Mouse (Mus musculus): Measurements from ENCODE around the gene Dpm1. TPM values are rescaled to one million over a fixed set of nuclear protein-coding genes. Genes with fewer than 3 reads are reported as not detected.

The Dpm1 gene
- polyA plus RNA-seq, 1 experiment, result 14.0 TPM

DNA sequence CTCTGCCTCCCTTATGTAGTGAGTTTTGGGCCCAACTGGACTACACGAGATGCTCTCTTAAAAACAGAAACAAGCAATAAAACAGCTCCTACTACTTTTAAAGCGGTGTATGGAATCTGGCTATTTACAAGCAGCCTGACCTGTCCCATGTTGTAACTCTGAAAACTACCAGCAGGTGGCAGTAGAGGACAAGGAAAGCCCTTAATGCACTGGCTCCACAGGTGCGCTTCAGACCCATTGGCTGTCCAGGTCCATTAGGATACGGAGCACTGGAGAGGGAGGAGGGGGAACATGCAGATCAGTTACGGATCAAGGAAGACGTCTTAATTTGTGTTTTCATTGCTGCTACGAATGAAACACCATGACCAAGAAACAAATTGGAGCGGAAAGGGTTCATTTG is 19.9 kb upstream of the Dpm1 start:
- no peak overlapping the region for H3K4me3 ChIP-seq (ENCODE audit: insufficient read depth, poor library complexity, severe bottlenecking)
- no peaks in the 10 kb centered on the region for H3K79me2 ChIP-seq (ENCODE audit: control insufficient read depth, insufficient read depth)
- no peak overlapping the region for H3ac ChIP-seq (ENCODE audit: control insufficient read depth, insufficient read length, low read depth)
- no peaks in the 10 kb centered on the region for H3K36me3 ChIP-seq (ENCODE audit: control insufficient read depth, insufficient read depth)
- H3K79me3 ChIP-seq (ENCODE audit: low read depth), result no peaks in the 10 kb centered on the region
- H3K27me3 ChIP-seq (ENCODE audit: control insufficient read depth, insufficient read depth, insufficient read length), result peaks cover 32% of the 10 kb centered on the region
- no peak for TF ChIP-seq CEBPB (IDR thresholded peaks at IDR 0.05; ENCODE audit: low read depth)
- TF ChIP-seq MAX (IDR thresholded peaks at IDR 0.05), result no peak
- TF ChIP-seq CTCF (IDR thresholded peaks at IDR 0.05; ENCODE audit: control insufficient read depth, insufficient read depth, insufficient read length), result peak; percentile 67

DNA sequence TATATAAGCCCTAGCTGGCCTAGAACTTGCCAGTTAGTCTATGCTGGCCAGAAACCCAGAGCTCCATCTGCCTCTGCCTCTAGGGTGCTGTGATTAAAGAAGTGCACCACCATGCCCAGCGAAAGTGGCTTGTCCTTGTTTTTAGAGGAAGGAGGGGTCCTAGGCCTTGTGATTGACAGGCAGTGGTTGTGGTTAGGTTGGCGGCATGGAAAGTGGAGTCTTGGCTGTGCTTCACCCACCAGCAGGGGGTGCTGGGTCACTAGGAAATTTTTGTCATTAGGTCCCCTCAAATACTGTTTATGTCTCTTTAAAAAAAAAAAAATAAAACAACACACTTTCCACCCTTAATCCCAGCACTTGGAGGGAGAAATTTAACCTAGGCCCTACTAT is 18.5 kb upstream of the Dpm1 start:
- H3K79me3 ChIP-seq (ENCODE audit: low read depth), result no peaks in the 10 kb centered on the region
- H3K36me3 ChIP-seq (ENCODE audit: control insufficient read depth, insufficient read depth), result no peaks in the 10 kb centered on the region
- H3K4me3 ChIP-seq (ENCODE audit: insufficient read depth, poor library complexity, severe bottlenecking), result no peak overlapping the region
- H3K27me3 ChIP-seq (ENCODE audit: control insufficient read depth, insufficient read depth, insufficient read length), result peaks cover 25% of the 10 kb centered on the region
- H3K79me2 ChIP-seq (ENCODE audit: control insufficient read depth, insufficient read depth), result no peaks in the 10 kb centered on the region
- H3ac ChIP-seq (ENCODE audit: control insufficient read depth, insufficient read length, low read depth), result no peak overlapping the region
- TF ChIP-seq CTCF (IDR thresholded peaks at IDR 0.05; ENCODE audit: control insufficient read depth, insufficient read depth, insufficient read length), result no peak
- no peak for TF ChIP-seq USF1 (IDR thresholded peaks at IDR 0.05; ENCODE audit: low read depth)
- no peak for TF ChIP-seq CEBPB (IDR thresholded peaks at IDR 0.05; ENCODE audit: low read depth)
- TF ChIP-seq MYOD1 (IDR thresholded peaks at IDR 0.05; ENCODE audit: control insufficient read depth, insufficient read length, low read depth), result no peak
- no peak for TF ChIP-seq MAX (IDR thresholded peaks at IDR 0.05)
- TF ChIP-seq FOSL1 (IDR thresholded peaks at IDR 0.05; ENCODE audit: insufficient read depth, low read length, poor library complexity, severe bottlenecking), result no peak
- TF ChIP-seq MYOG (IDR thresholded peaks at IDR 0.05; ENCODE audit: control insufficient read depth, extremely low read depth, insufficient read length), result no peak

DNA sequence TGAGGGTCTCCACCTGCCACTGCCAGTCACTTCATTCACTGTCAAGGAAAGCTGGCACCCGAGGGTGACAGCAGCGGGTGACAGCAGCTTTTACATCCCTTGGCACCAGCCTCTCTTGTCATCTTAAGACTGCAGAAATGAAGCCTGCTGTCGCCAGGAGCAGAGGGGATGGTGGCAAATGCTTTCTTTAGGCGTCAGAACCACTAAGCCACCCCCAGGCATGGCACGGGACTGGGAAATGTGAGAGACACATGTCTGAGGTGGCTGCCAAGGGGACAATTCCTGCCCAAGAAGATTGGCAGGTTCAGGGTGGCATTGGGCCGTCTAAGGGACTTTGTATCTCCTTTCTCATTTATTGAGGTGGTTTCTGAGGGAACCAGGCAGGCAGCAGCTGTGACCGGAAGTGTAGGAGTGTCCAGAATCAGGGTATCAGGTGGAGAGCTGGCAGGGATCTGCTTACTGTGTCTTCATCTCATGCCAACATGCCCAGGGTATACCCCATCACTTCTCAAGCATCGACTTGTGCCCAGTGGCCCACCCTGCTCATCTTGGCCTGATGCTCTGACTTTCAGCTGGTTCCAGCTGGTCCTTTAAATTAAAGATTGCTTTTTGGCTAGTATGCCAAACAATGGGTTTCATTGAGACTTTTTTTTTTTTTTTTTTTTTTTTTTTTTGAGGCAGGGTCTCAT is 17.9 kb upstream of the Dpm1 start:
- Histone ChIP-seq H3K27me3 (ENCODE audit: control insufficient read depth, insufficient read depth, insufficient read length) (peaks cover 23% of the 10 kb centered on the region), H3ac (ENCODE audit: control insufficient read depth, insufficient read length, low read depth) (no peak overlapping the region), H3K36me3 (ENCODE audit: control insufficient read depth, insufficient read depth) (no peaks in the 10 kb centered on the region), H3K79me2 (ENCODE audit: control insufficient read depth, insufficient read depth) (no peaks in the 10 kb centered on the region), H3K4me3 (ENCODE audit: insufficient read depth, poor library complexity, severe bottlenecking) (no peak overlapping the region), H3K79me3 (ENCODE audit: low read depth) (no peaks in the 10 kb centered on the region)
- no peak for TF ChIP-seq CEBPB (IDR thresholded peaks at IDR 0.05; ENCODE audit: low read depth)
- TF ChIP-seq CTCF (IDR thresholded peaks at IDR 0.05; ENCODE audit: control insufficient read depth, insufficient read depth, insufficient read length), result no peak
- TF ChIP-seq MAX (IDR thresholded peaks at IDR 0.05), result no peak
- TF ChIP-seq MYOG (IDR thresholded peaks at IDR 0.05; ENCODE audit: control insufficient read depth, extremely low read depth, insufficient read length), result no peak
- TF ChIP-seq FOSL1 (IDR thresholded peaks at IDR 0.05; ENCODE audit: insufficient read depth, low read length, poor library complexity, severe bottlenecking), result no peak
- no peak for TF ChIP-seq MYOD1 (IDR thresholded peaks at IDR 0.05; ENCODE audit: control insufficient read depth, insufficient read length, low read depth)
- no peak for TF ChIP-seq USF1 (IDR thresholded peaks at IDR 0.05; ENCODE audit: low read depth)

DNA sequence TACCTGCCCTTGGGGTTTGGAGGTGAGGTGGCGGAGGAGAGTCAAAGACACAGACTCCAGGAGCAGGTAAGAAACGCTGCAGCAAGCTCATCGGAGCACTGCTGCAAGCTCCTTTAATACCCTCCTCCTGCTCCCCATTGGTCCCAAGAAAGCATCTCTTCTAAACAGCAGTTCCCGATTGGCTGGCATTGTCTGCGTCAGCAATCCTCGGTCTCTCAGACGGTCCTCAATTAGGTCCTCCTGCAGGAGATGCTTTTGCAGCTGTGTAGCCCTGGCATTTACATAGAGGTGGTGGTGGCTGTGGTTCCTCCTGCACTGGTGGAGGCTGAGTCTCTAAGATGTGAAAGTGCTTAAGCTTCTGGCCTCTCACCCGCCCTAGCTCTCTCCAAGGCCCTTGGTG is 15.2 kb upstream of the Dpm1 start:
- Histone ChIP-seq H3K36me3 (ENCODE audit: control insufficient read depth, insufficient read depth) (no peaks in the 10 kb centered on the region), H3K4me3 (ENCODE audit: insufficient read depth, poor library complexity, severe bottlenecking) (no peak overlapping the region), H3ac (ENCODE audit: control insufficient read depth, insufficient read length, low read depth) (no peak overlapping the region), H3K79me3 (ENCODE audit: low read depth) (no peaks in the 10 kb centered on the region), H3K27me3 (ENCODE audit: control insufficient read depth, insufficient read depth, insufficient read length) (peaks cover 18% of the 10 kb centered on the region), H3K79me2 (ENCODE audit: control insufficient read depth, insufficient read depth) (no peaks in the 10 kb centered on the region)
- TF ChIP-seq CTCF (IDR thresholded peaks at IDR 0.05; ENCODE audit: control insufficient read depth, insufficient read depth, insufficient read length), result no peak
- no peak for TF ChIP-seq MYOG (IDR thresholded peaks at IDR 0.05; ENCODE audit: control insufficient read depth, extremely low read depth, insufficient read length)
- TF ChIP-seq USF1 (IDR thresholded peaks at IDR 0.05; ENCODE audit: low read depth), result no peak
- no peak for TF ChIP-seq FOSL1 (IDR thresholded peaks at IDR 0.05; ENCODE audit: insufficient read depth, low read length, poor library complexity, severe bottlenecking)
- no peak for TF ChIP-seq MAX (IDR thresholded peaks at IDR 0.05)
- no peak for TF ChIP-seq MYOD1 (IDR thresholded peaks at IDR 0.05; ENCODE audit: control insufficient read depth, insufficient read length, low read depth)
- no peak for TF ChIP-seq CEBPB (IDR thresholded peaks at IDR 0.05; ENCODE audit: low read depth)

DNA sequence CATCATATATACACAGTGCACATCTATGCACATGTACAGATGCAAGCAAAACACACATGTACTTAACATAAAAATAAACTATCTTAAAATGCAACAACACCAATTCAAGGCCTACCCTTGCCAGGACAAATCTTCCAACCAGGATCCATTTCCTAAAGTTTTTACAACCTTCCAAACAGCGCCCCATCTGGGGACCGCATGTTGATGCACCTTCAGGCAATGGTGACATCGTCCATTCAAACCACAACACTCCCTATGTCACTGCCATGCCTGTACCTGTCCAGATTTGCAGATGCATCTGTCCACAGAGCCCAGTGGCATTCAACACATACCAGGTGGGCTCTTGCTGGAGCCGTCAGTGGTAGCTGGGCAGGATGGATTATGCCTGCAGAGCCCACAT is 12.9 kb upstream of the Dpm1 start:
- TF ChIP-seq MYOG (IDR thresholded peaks at IDR 0.05; ENCODE audit: control insufficient read depth, extremely low read depth, insufficient read length) (no peak), CTCF (IDR thresholded peaks at IDR 0.05; ENCODE audit: control insufficient read depth, insufficient read depth, insufficient read length) (no peak), MYOD1 (IDR thresholded peaks at IDR 0.05; ENCODE audit: control insufficient read depth, insufficient read length, low read depth) (no peak), MAX (IDR thresholded peaks at IDR 0.05) (no peak), CEBPB (IDR thresholded peaks at IDR 0.05; ENCODE audit: low read depth) (no peak), FOSL1 (IDR thresholded peaks at IDR 0.05; ENCODE audit: insufficient read depth, low read length, poor library complexity, severe bottlenecking) (no peak), USF1 (IDR thresholded peaks at IDR 0.05; ENCODE audit: low read depth) (no peak)
- H3K4me3 ChIP-seq (ENCODE audit: insufficient read depth, poor library complexity, severe bottlenecking), result no peak overlapping the region

DNA sequence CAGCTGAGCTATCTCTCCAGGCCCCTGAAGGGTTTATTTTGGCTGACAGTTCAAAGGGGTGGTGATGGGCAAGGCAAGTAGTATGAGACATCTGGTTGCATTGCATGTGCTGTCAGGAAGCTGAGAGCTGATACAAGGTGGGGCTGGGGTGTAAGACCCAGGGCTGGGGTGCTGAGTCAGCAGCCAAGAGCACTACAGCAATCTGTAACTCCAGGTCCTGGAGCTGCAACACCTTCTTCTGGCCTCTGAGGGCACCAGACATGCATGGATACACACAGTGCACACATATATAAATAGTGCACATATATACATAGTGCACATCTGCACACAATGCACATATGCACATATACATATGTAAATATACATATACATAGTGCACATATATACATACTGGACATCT is 12.4 kb upstream of the Dpm1 start:
- H3K36me3 ChIP-seq (ENCODE audit: control insufficient read depth, insufficient read depth), result no peaks in the 10 kb centered on the region
- H3ac ChIP-seq (ENCODE audit: control insufficient read depth, insufficient read length, low read depth), result no peak overlapping the region
- no peaks in the 10 kb centered on the region for H3K79me3 ChIP-seq (ENCODE audit: low read depth)
- H3K4me3 ChIP-seq (ENCODE audit: insufficient read depth, poor library complexity, severe bottlenecking), result no peak overlapping the region
- no peak for TF ChIP-seq USF1 (IDR thresholded peaks at IDR 0.05; ENCODE audit: low read depth)
- no peak for TF ChIP-seq FOSL1 (IDR thresholded peaks at IDR 0.05; ENCODE audit: insufficient read depth, low read length, poor library complexity, severe bottlenecking)
- TF ChIP-seq CTCF (IDR thresholded peaks at IDR 0.05; ENCODE audit: control insufficient read depth, insufficient read depth, insufficient read length), result no peak
- no peak for TF ChIP-seq MYOD1 (IDR thresholded peaks at IDR 0.05; ENCODE audit: control insufficient read depth, insufficient read length, low read depth)
- TF ChIP-seq CEBPB (IDR thresholded peaks at IDR 0.05; ENCODE audit: low read depth), result no peak
- TF ChIP-seq MYOG (IDR thresholded peaks at IDR 0.05; ENCODE audit: control insufficient read depth, extremely low read depth, insufficient read length), result no peak
- no peak for TF ChIP-seq MAX (IDR thresholded peaks at IDR 0.05)
- no peaks in the 10 kb centered on the region for H3K79me2 ChIP-seq (ENCODE audit: control insufficient read depth, insufficient read depth)
- peaks cover 23% of the 10 kb centered on the region for H3K27me3 ChIP-seq (ENCODE audit: control insufficient read depth, insufficient read depth, insufficient read length)

More for the DNA sequence above, 12.9 kb upstream of the Dpm1 start:
- Histone ChIP-seq H3K79me2 (ENCODE audit: control insufficient read depth, insufficient read depth) (no peaks in the 10 kb centered on the region), H3K36me3 (ENCODE audit: control insufficient read depth, insufficient read depth) (no peaks in the 10 kb centered on the region), H3K27me3 (ENCODE audit: control insufficient read depth, insufficient read depth, insufficient read length) (peaks cover 23% of the 10 kb centered on the region), H3ac (ENCODE audit: control insufficient read depth, insufficient read length, low read depth) (no peak overlapping the region), H3K79me3 (ENCODE audit: low read depth) (no peaks in the 10 kb centered on the region)
